ENCODE assay signal across 15 mouse cellular contexts in genomic region chr6:71609968-71610367, GRCm38 (mm10). TPM values are rescaled to one million over a fixed set of nuclear protein-coding genes. Genes with fewer than 3 reads are reported as not detected.
DNase-seq lines count a peak whose midpoint lies in the region; ATAC-seq lines count a peak whose summit lies in the region.
"Had no signal": no experiment of that assay in that cellular context is flagged by ENCODE, and none has a peak within 500 bp of the region (broad histone marks: within the 10 kb centered on the region; RNA-seq: fewer than 3 reads in every experiment).

No protein-coding gene starts in this region.

- H3K4me1 ChIP-seq in midbrain, embryonic 10.5 days = no peaks in the 10 kb centered on the region
- H3K4me1 ChIP-seq: forebrain, embryonic 13.5 days had no signal

- peak; percentile 87 for ATAC-seq in megakaryocyte-erythroid progenitor cell, adult 5-6 weeks (replicated peaks; ENCODE audit: low FRiP score, low TSS enrichment, poor library complexity, severe bottlenecking)
- no peak for ATAC-seq in activated CD4-positive, CD25-positive, alpha-beta regulatory T cell, adult 4 months
- ATAC-seq: forebrain, embryonic 13.5 days; inflammation-experienced regulatory T-cells, adult 6 months had no signal

- H3K9me3 ChIP-seq in midbrain, embryonic 10.5 days (replicated peaks) = no peaks in the 10 kb centered on the region
- H3K9me3 ChIP-seq: forebrain, embryonic 13.5 days had no signal

- 93% methylated on average over 7 of the region's 7 CpGs for WGBS in midbrain, embryonic 10.5 days

- H3K27ac ChIP-seq in midbrain, embryonic 10.5 days (replicated peaks) = no peak overlapping the region
- H3K27ac ChIP-seq: forebrain, embryonic 13.5 days had no signal

- intact Hi-C loops in left cerebral cortex, postnatal 25 days (cut with DNase I) = loop anchor here (5.0 kb wide), 1 partner anchor 192 kb away; no protein-coding TSS in a partner anchor

- H3K36me3 ChIP-seq in midbrain, embryonic 10.5 days = peaks cover 96% of the 10 kb centered on the region

- H3K4me3 ChIP-seq in midbrain, embryonic 10.5 days = no peak overlapping the region
- H3K4me3 ChIP-seq: forebrain, embryonic 13.5 days; myocyte had no signal

- H3K27me3 ChIP-seq in midbrain, embryonic 10.5 days (ENCODE audit: low read depth, poor library complexity, severe bottlenecking) = no peaks in the 10 kb centered on the region
- H3K27me3 ChIP-seq: forebrain, embryonic 13.5 days had no signal

- DNase-seq in right cerebral cortex, adult 18-20 months = peak; percentile 56
- DNase-seq in right cerebral cortex, postnatal 4 days = no peak
- peak; percentile 38 for DNase-seq in c-Kit-positive CD71-positive TER-119-negative erythroid progenitor cells, embryonic 14.5 days (ENCODE audit: low read depth)
- peak; percentile 41 to 85 for DNase-seq in left cerebral cortex, postnatal 25 days (ENCODE audit: low spot score in 2 of 2)
- DNase-seq in midbrain, embryonic 10.5 days (ENCODE audit: low spot score) = no peak
- DNase-seq: adrenal gland, postnatal 25 days; cerebellum, adult 8-10 months; gastrocnemius, postnatal 25 days; heart, postnatal 10 days; kidney, postnatal 36 days had no signal

RNA-seq across cellular contexts. Expression of gene Kdm3a, which starts 22.8 kb away (rescaled TPM):
- total RNA-seq in left cerebral cortex, postnatal 25 days (2021) = 10 to 100 TPM; 37.8 to 44.2 TPM
- total RNA-seq in megakaryocyte-erythroid progenitor cell, adult 5-6 weeks (2014; fragmentation: Nextera tagmentation) = 43.2 and 44.9 TPM in 2 replicates
- total RNA-seq in megakaryocyte-erythroid progenitor cell, adult 5-6 weeks (2017) = 24.1 and 30.4 TPM in 2 replicates
- 76.8 and 87.7 TPM in 2 replicates for polyA plus RNA-seq in midbrain, embryonic 10.5 days (2016; fragmentation: Nextera tagmentation; extraction: Ambion mirVana)
- polyA plus RNA-seq in activated CD4-positive, CD25-positive, alpha-beta regulatory T cell, adult 4 months (2017; shearing (Covaris generic)) = 10 to 100 TPM; 42.6 to 50.1 TPM

Comparison
In these comparisons a context has a peak if more than half of its experiments do, and no peak if none do; other contexts are left out.
1. DNase-seq: peak in right cerebral cortex, adult 18-20 months (single experiment), c-Kit-positive CD71-positive TER-119-negative erythroid progenitor cells, embryonic 14.5 days (single experiment) and left cerebral cortex, postnatal 25 days (2 of 2); none in right cerebral cortex, postnatal 4 days (single experiment) and midbrain, embryonic 10.5 days (single experiment).